Mouse (Mus musculus) midbrain, embryonic 12.5 days (tissue): ENCODE measurements around the gene Dmtf1. TPM values are rescaled to one million over a fixed set of nuclear protein-coding genes. Genes with fewer than 3 reads are reported as not detected.

ENCODE experiments used
- ATAC-seq: fragments of 200-750 bp; cut with Nextera tagmentation; 2 replicates; pipeline ENCODE4 v1.8.0; 2017; ENCODE audit warnings: low read depth, moderate TSS enrichment, moderate library complexity; ENCODE audit not compliant: low FRiP score
- H3K27ac ChIP-seq: fragments of 300-500 bp; sonication (generic); replicated peaks from 2 replicates; pipeline ENCODE4 v1.5.1; 2016; ENCODE audit warnings: mild to moderate bottlenecking
- H3K27me3 ChIP-seq: fragments of 300-500 bp; sonication (generic); 2 replicates; pipeline ENCODE4 v1.6.1; 2016; ENCODE audit warnings: mild to moderate bottlenecking
- H3K36me3 ChIP-seq: fragments of 300-500 bp; sonication (generic); 2 replicates; pipeline ENCODE4 v1.6.1; 2016
- H3K4me1 ChIP-seq: fragments of 300-500 bp; sonication (generic); 2 replicates; pipeline ENCODE4 v1.6.1; 2016
- H3K4me2 ChIP-seq: fragments of 300-500 bp; sonication (generic); replicated peaks from 2 replicates; pipeline ENCODE4 v1.6.1; 2016; ENCODE audit warnings: mild to moderate bottlenecking, moderate library complexity
- H3K4me3 ChIP-seq: fragments of 300-500 bp; sonication (generic); 2 replicates; pipeline ENCODE4 v1.5.1; 2016; ENCODE audit warnings: mild to moderate bottlenecking
- H3K9ac ChIP-seq: fragments of 300-500 bp; sonication (generic); replicated peaks from 2 replicates; pipeline ENCODE4 v1.6.1; 2016; ENCODE audit warnings: mild to moderate bottlenecking, moderate library complexity
- H3K9me3 ChIP-seq: fragments of 300-500 bp; sonication (generic); 2 replicates; pipeline ENCODE4 v1.6.1; 2016; ENCODE audit warnings: mild to moderate bottlenecking
- WGBS: fragments of 180-500 bp; shearing (Covaris S2); methylation state at CpG from one replicate; pipeline ENCODE4 v1.1.7; 2016; 5-methylcytosine and 5-hydroxymethylcytosine counted together
- polyA plus RNA-seq: library from polyadenylated mRNA; unstranded; fragments of >200 nt; fragmentation: Nextera tagmentation; extraction: Ambion mirVana; gene quantifications from 2 replicates; pipeline ENCODE4 v1.2.1, GENCODE M21; 2016

Gene Dmtf1
- polyA plus RNA-seq, 1 experiment from 2014 or later: 74.2 TPM

DNA sequence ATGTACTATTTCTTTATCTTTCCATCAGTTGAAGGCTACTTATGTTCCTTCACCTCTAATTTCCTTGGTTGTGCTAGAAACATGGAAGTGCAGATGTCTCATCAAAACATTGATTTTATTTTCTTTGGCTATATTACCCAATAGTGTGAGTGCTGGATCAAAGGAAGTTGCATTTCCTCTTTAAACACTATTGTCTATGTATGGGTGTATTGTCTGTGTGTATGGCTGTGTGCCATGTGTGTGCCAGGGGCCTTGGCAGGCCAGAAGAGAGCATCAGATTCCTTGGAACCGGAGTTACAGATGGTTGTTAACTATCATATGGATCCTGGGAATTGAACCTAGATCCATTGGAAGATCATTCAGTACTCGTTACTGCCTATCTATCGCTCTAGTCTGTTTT lies 90.2 kb downstream of the Dmtf1 start:
- H3K4me1 ChIP-seq: peaks cover 11% of the 10 kb centered on the region; the same call in 1 of the 2 replicates
- H3K27ac ChIP-seq: no peak overlapping the region
- H3K9me3 ChIP-seq: no peaks in the 10 kb centered on the region
- 92% methylated on average over 3 of the region's 3 CpGs for WGBS
- H3K4me3 ChIP-seq: no peak overlapping the region
- no peaks in the 10 kb centered on the region for H3K27me3 ChIP-seq
- no peaks in the 10 kb centered on the region for H3K36me3 ChIP-seq
- ATAC-seq: no peak
- no peak overlapping the region for H3K4me2 ChIP-seq
- H3K9ac ChIP-seq: no peak overlapping the region

- Histone ChIP-seq H3K27ac (no peak overlapping the region), H3K36me3 (no peaks in the 10 kb centered on the region)
- 87% methylated on average over 6 of the region's 6 CpGs for WGBS
Observed at GRCm38 (mm10) chr5:9069599-9070209, 91.9 kb downstream of the Dmtf1 start.

GRCm38 (mm10) chr5:9068886-9069285 lies 92.7 kb downstream of the Dmtf1 start:
- Histone ChIP-seq H3K4me2 (no peak overlapping the region), H3K4me3 (no peak overlapping the region), H3K9ac (no peak overlapping the region), H3K27ac (no peak overlapping the region), H3K36me3 (no peaks in the 10 kb centered on the region), H3K4me1 (peaks cover 11% of the 10 kb centered on the region; the same call in 1 of the 2 replicates), H3K27me3 (no peaks in the 10 kb centered on the region), H3K9me3 (no peaks in the 10 kb centered on the region)
- 77% methylated on average over 2 of the region's 2 CpGs for WGBS
- no peak for ATAC-seq

More at GRCm38 (mm10) chr5:9069599-9070209, 91.9 kb downstream of the Dmtf1 start:
- Histone ChIP-seq H3K9ac (no peak overlapping the region), H3K4me1 (peaks cover 11% of the 10 kb centered on the region; the same call in 1 of the 2 replicates), H3K4me3 (no peak overlapping the region), H3K4me2 (no peak overlapping the region), H3K9me3 (no peaks in the 10 kb centered on the region), H3K27me3 (no peaks in the 10 kb centered on the region)
- no peak for ATAC-seq

Other genes with a start within 250 kb of the Dmtf1 start
- 22.9 and 25.8 TPM in 2 replicates for gene Crot, start 164.5 kb downstream of the Dmtf1 start, polyA plus RNA-seq
- gene Tmem243, start 61.1 kb downstream of the Dmtf1 start, polyA plus RNA-seq: 24.5 and 26.3 TPM in 2 replicates
- 7.2 and 7.9 TPM in 2 replicates for gene 9330182L06Rik, start 104.3 kb upstream of the Dmtf1 start, polyA plus RNA-seq